Mouse (Mus musculus): ENCODE measurements around the gene Hfe2. TPM values are rescaled to one million over a fixed set of nuclear protein-coding genes. Genes with fewer than 3 reads are reported as not detected.

The Hfe2 gene
- not detected for polyA plus RNA-seq (2017; shearing (Covaris generic))

DNA sequence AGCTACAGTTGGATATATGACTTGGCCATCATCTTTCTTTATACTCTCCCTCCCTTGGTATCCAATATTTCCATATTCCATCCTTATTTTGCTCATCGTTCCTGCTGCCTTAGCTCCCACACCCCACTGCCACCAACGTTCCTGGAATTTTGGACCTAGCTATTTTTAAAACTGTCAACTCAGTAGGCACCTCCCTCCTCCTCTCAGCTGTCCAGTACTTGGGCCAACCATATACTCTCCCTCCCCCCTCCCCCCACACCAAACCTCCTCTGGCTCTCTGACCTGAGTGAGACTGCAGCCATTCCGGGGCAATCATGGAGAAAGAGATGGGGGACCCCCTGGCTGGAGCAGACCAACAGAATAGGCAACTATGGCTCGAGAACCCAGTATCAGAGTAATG, at the start of gene Hfe2:
Gene Hfe2 (plus strand): TSS at position 259 of the 400 bp plus-strand sequence.

DNA sequence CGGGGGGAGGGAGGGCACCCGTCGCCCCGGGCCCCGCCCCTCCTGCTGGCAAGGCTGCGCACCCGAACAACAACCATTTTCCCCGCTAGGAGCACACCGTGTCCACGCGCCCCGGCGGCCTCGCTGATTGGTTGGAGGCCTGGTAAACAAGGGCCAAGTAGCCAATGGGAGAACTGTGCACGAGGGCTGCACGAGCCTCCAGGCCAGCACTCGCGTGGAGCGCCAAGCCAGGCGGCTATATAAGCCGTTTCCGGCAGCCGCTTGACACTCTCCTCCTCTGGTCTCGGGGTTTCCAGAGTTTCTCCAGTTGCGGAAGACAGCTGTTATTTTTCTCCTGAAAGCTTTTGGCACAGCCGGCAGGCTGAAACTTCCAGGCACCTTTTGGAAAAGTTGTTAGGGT, 32.7 kb downstream of the Hfe2 start, which contains the start of gene Txnip:
Gene Txnip (plus strand): TSS at position 264 of the 400 bp plus-strand sequence.

DNA sequence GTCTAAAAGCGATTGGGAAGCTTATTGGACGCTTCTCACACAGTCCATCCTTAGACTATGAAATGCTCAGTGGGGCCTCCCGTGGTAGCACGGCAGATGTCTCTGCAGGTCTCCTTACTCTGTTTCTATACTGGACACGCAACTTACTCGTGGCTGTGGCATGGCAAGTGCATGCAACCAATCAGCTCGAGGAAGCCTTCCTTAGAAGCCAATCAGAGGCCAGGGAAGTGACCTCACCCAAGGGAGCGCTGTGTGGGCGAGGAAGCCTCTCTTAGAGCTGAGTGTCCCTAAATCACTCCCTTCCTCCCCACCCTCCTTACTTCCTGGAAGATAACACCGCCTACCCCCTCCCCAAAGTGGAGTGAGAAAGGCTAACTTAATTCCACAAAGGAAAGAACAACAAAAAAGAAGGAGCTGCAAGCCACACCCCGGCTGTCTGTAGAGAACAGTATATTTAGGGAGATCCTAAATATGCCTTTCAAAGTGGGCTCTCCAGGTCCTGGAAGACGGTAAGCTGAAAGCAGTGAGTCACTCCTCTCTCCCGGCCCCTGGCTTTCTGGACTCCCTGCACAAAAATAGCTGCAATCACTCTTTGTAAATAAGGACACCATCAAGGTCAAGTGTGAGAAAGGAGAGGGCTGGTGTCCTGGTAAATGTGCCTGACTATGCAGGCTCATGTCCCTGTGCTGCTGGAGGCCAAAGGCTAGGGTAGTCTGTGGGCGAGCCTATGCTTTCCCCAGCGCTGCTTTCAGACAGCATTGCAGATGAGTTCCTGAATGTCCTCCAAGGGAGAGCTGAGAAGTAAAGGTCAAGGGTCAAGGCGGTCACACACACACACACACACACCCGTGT, 51.9 kb downstream of the Hfe2 start, which contains the start of gene Gm16253:
Gene Gm16253 (plus strand): TSS at position 295 of the 852 bp plus-strand sequence.

Other genes with a start within 250 kb of the Hfe2 start
- gene Fcgr1, start 231.2 kb upstream of the Hfe2 start, polyA plus RNA-seq (2017; shearing (Covaris generic)) = not detected
- gene BC107364, start 72.9 kb upstream of the Hfe2 start, polyA plus RNA-seq (2017; shearing (Covaris generic)) = not detected
- 394 TPM for gene Txnip, start 32.8 kb downstream of the Hfe2 start, polyA plus RNA-seq (2017; shearing (Covaris generic))
- gene Gm16253, start 51.8 kb downstream of the Hfe2 start, polyA plus RNA-seq (2017; shearing (Covaris generic)) = 0.97 TPM
- gene Polr3gl, start 69.0 kb downstream of the Hfe2 start, polyA plus RNA-seq (2017; shearing (Covaris generic)) = 17.6 TPM
- gene Ankrd34a, start 71.5 kb downstream of the Hfe2 start, polyA plus RNA-seq (2017; shearing (Covaris generic)) = not detected
- not detected for gene Lix1l, start 76.0 kb downstream of the Hfe2 start, polyA plus RNA-seq (2017; shearing (Covaris generic))
- gene Rbm8a, start 104.8 kb downstream of the Hfe2 start, polyA plus RNA-seq (2017; shearing (Covaris generic)) = 155 TPM
- 26.4 TPM for gene Pex11b, start 110.2 kb downstream of the Hfe2 start, polyA plus RNA-seq (2017; shearing (Covaris generic))
- not detected for gene Gm42957, start 110.3 kb downstream of the Hfe2 start, polyA plus RNA-seq (2017; shearing (Covaris generic))
- gene Itga10, start 120.4 kb downstream of the Hfe2 start, polyA plus RNA-seq (2017; shearing (Covaris generic)) = 0.21 TPM
- 2.9 TPM for gene Ankrd35, start 145.0 kb downstream of the Hfe2 start, polyA plus RNA-seq (2017; shearing (Covaris generic))
- gene Pias3, start 171.2 kb downstream of the Hfe2 start, polyA plus RNA-seq (2017; shearing (Covaris generic)) = 16.3 TPM
- gene Nudt17, start 183.4 kb downstream of the Hfe2 start, polyA plus RNA-seq (2017; shearing (Covaris generic)) = 0.51 TPM
- gene Polr3c, start 202.5 kb downstream of the Hfe2 start, polyA plus RNA-seq (2017; shearing (Covaris generic)) = 53.7 TPM
- gene Rnf115, start 202.5 kb downstream of the Hfe2 start, polyA plus RNA-seq (2017; shearing (Covaris generic)) = 101 TPM